1 mouse cellular context compared by ENCODE assay signal in the genomic region with DNA sequence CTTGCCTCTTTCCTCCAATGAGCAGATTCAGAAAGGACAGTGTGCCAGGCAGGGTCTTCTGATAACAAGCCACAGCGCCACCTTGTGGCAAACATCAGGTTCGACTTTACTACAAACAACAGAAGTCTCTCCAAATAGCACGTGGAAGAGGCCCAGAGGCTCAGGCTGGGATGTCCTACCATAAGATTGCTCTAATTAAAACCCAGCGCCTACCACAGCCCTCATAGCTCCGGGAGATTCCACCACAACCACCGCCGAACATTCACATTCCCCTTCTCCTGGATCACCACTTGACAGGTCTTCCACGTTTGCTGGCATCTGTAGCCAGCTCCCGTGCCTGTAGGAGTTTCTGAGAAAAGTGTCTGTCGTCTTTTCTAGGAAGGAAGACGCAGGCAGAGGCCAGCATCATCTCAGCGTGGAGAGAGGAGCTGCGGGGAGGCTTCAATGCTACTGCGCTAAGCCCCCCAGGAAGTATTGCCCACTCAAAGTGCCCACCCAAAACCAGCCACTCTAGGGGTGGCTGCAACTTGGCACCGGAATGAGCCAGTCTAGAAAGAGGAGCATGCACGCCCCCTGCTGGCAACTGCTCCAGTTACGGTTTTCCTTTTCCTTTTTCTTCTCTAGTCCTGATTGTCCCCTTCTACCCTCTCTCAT.
TF ChIP-seq lines count a peak whose summit lies in the region.

No protein-coding gene starts in this region.

TF ChIP-seq in CH12.LX, 34 proteins besides CTCF, POLR2A, EP300 and RAD21 (continued from another document):
- peak; percentile 66 for TF ChIP-seq NELFE (IDR thresholded peaks at IDR 0.05; ENCODE audit: low read depth, low read length)
- TF ChIP-seq JUN (IDR thresholded peaks at IDR 0.05; ENCODE audit: insufficient read depth, low read depth, low read length): no peak
- peak; percentile 73 for TF ChIP-seq BHLHE40 (IDR thresholded peaks at IDR 0.05; ENCODE audit: low read depth, low read length)
- no peak for TF ChIP-seq MAZ (IDR thresholded peaks at IDR 0.05; ENCODE audit: low read depth, low read length)
- TF ChIP-seq TCF12 (IDR thresholded peaks at IDR 0.05; ENCODE audit: low read depth, low read length): peak; percentile 39; the same call in 1 of the 2 replicates
- TF ChIP-seq SMC3 (IDR thresholded peaks at IDR 0.05; ENCODE audit: low read depth, low read length): peak; percentile 54
- no peak for TF ChIP-seq E2F4 (IDR thresholded peaks at IDR 0.05; ENCODE audit: insufficient replicate concordance, low read depth, low read length)
- TF ChIP-seq JUND (conservative IDR thresholded peaks at IDR 0.05; ENCODE audit: low read depth, low read length): no peak
- TF ChIP-seq UBTF (IDR thresholded peaks at IDR 0.05; ENCODE audit: low read depth, low read length): no peak
- no peak for TF ChIP-seq ELF1 (IDR thresholded peaks at IDR 0.05; ENCODE audit: low read depth, low read length)
- no peak for TF ChIP-seq KAT2A (IDR thresholded peaks at IDR 0.05; ENCODE audit: insufficient replicate concordance, low read length)
- peak; percentile 78 for TF ChIP-seq SIN3A (IDR thresholded peaks at IDR 0.05; ENCODE audit: low read length)
- TF ChIP-seq MAFK (IDR thresholded peaks at IDR 0.05; ENCODE audit: insufficient replicate concordance, low read length): no peak
- peak; percentile 91 for TF ChIP-seq MAX (IDR thresholded peaks at IDR 0.05; ENCODE audit: low read length)
- no peak for TF ChIP-seq ZKSCAN1 (IDR thresholded peaks at IDR 0.05; ENCODE audit: borderline replicate concordance, low read depth, low read length)
- 0 out of 2 replicates have a peak, but pooled peaks have one; percentile 27 for TF ChIP-seq RCOR1 (conservative IDR thresholded peaks at IDR 0.05; ENCODE audit: low read depth, low read length)
- TF ChIP-seq IRF4 (IDR thresholded peaks at IDR 0.05; ENCODE audit: low read depth, low read length): no peak
- TF ChIP-seq HCFC1 (IDR thresholded peaks at IDR 0.05; ENCODE audit: low read depth, low read length): peak; percentile 8; the same call in 1 of the 2 replicates
